Mouse (Mus musculus): Measurements from ENCODE around the gene Npas3. TPM values are rescaled to one million over a fixed set of nuclear protein-coding genes. Genes with fewer than 3 reads are reported as not detected.

Gene Npas3
- polyA plus RNA-seq, 1 experiment from 2014 or later = 4.5 TPM

GRCm38 (mm10) chr12:53630607-53631006, 382.1 kb downstream of the Npas3 start:
- Histone ChIP-seq H3K4me1 (ENCODE audit: control insufficient read depth, insufficient read depth, low read length) (no peaks in the 10 kb centered on the region), H3K4me3 (ENCODE audit: low read depth, low read length) (no peak overlapping the region), H3K27ac (ENCODE audit: low read length) (no peak overlapping the region), H3K9ac (replicated peaks; ENCODE audit: low read depth, low read length) (no peak overlapping the region), H3K27me3 (ENCODE audit: control insufficient read depth, insufficient read depth, low read length) (no peaks in the 10 kb centered on the region), H3K4me2 (replicated peaks; ENCODE audit: low read depth, low read length) (no peak overlapping the region), H3K36me3 (ENCODE audit: control insufficient read depth, insufficient read depth, low read length) (no peaks in the 10 kb centered on the region), H3K9me3 (ENCODE audit: control insufficient read depth, low read depth, low read length) (no peaks in the 10 kb centered on the region)
- ATAC-seq (ENCODE audit: insufficient number of reproducible peaks, insufficient read depth, low FRiP score, low read depth) = no peak
- WGBS = 32% methylated on average over 1 of the region's 1 CpGs

DNA sequence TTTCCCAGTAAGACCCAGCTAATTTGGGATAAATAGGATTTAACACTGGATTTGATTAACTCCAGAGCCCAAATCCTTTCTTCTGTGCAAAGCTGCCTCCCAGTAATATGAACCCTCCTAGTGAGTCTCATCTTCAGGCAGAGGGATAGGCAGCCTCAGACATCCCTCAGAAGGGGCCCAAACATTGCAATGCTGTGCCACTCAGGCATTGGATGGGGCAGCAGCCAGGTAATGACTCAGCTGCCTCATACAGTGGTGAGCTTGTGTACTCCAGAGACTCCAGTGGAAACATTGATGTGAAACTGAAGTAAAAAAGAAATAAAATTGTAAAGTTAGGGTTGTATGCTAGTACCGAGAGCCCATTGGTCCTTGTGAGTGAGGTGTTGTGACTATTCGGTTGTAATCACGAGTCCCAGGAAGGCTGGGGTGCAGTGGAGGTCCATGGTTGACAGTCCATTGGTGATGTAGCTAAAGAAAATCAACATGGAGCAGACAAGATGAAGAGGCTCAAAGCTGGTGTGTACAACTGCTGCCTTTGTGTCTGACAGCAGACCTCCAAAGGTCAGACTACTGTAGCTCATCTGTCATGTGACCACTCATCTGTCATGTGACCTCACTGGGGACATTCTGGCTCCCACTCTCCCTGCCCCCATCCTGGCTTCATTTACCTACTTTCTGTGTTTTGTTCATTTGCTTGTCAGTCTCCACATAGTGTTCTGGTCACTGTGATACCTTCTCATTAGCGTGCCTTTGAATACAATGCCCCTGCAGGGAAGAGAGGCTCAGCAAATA, 383.0 kb downstream of the Npas3 start:
- ATAC-seq (ENCODE audit: insufficient number of reproducible peaks, insufficient read depth, low FRiP score, low read depth) = no peak
- H3K4me2 ChIP-seq (replicated peaks; ENCODE audit: low read depth, low read length) = no peak overlapping the region
- WGBS = 86% methylated on average over 4 of the region's 4 CpGs
- H3K27ac ChIP-seq (ENCODE audit: low read length) = no peak overlapping the region
- no peaks in the 10 kb centered on the region for H3K9me3 ChIP-seq (ENCODE audit: control insufficient read depth, low read depth, low read length)
- H3K4me3 ChIP-seq (ENCODE audit: low read depth, low read length) = no peak overlapping the region
- no peaks in the 10 kb centered on the region for H3K4me1 ChIP-seq (ENCODE audit: control insufficient read depth, insufficient read depth, low read length)
- H3K9ac ChIP-seq (replicated peaks; ENCODE audit: low read depth, low read length) = no peak overlapping the region
- no peaks in the 10 kb centered on the region for H3K36me3 ChIP-seq (ENCODE audit: control insufficient read depth, insufficient read depth, low read length)
- H3K27me3 ChIP-seq (ENCODE audit: control insufficient read depth, insufficient read depth, low read length) = no peaks in the 10 kb centered on the region

GRCm38 (mm10) chr12:53638571-53638970, 390.1 kb downstream of the Npas3 start:
- Histone ChIP-seq H3K9me3 (ENCODE audit: control insufficient read depth, low read depth, low read length) (no peaks in the 10 kb centered on the region), H3K36me3 (ENCODE audit: control insufficient read depth, insufficient read depth, low read length) (no peaks in the 10 kb centered on the region), H3K4me1 (ENCODE audit: control insufficient read depth, insufficient read depth, low read length) (no peaks in the 10 kb centered on the region), H3K4me2 (replicated peaks; ENCODE audit: low read depth, low read length) (no peak overlapping the region), H3K4me3 (ENCODE audit: low read depth, low read length) (no peak overlapping the region), H3K27me3 (ENCODE audit: control insufficient read depth, insufficient read depth, low read length) (no peaks in the 10 kb centered on the region), H3K27ac (ENCODE audit: low read length) (no peak overlapping the region), H3K9ac (replicated peaks; ENCODE audit: low read depth, low read length) (no peak overlapping the region)
- ATAC-seq (ENCODE audit: insufficient number of reproducible peaks, insufficient read depth, low FRiP score, low read depth) = no peak

DNA sequence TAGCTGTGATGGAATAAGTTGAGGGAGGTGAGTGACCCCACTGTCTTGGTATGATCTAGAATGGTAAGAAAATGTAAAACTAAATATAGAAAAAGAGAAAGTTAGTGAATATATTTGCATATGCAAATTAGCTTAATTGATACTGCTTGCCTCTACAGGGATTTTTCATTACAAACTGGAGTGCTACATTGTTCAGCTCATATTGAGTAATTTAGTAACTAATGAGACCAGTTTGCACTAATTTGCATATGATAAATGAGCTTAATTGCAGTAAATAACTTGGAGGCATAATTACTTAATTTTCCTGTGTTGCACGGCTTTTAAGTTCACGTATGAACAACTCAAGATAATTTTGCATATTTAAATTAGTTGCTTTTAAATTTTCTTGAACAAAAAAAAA, 398.8 kb downstream of the Npas3 start:
- H3K9ac ChIP-seq (replicated peaks; ENCODE audit: low read depth, low read length) = no peak overlapping the region
- no peaks in the 10 kb centered on the region for H3K27me3 ChIP-seq (ENCODE audit: control insufficient read depth, insufficient read depth, low read length)
- ATAC-seq (ENCODE audit: insufficient number of reproducible peaks, insufficient read depth, low FRiP score, low read depth) = no peak
- H3K27ac ChIP-seq (ENCODE audit: low read length) = no peak overlapping the region
- H3K9me3 ChIP-seq (ENCODE audit: control insufficient read depth, low read depth, low read length) = no peaks in the 10 kb centered on the region
- 89% methylated on average over 2 of the region's 2 CpGs for WGBS
- H3K4me1 ChIP-seq (ENCODE audit: control insufficient read depth, insufficient read depth, low read length) = no peaks in the 10 kb centered on the region
- no peak overlapping the region for H3K4me3 ChIP-seq (ENCODE audit: low read depth, low read length)
- H3K4me2 ChIP-seq (replicated peaks; ENCODE audit: low read depth, low read length) = no peak overlapping the region
- H3K36me3 ChIP-seq (ENCODE audit: control insufficient read depth, insufficient read depth, low read length) = no peaks in the 10 kb centered on the region

- no peak overlapping the region for H3K9ac ChIP-seq (replicated peaks; ENCODE audit: low read depth, low read length)
- no peak for ATAC-seq (ENCODE audit: insufficient number of reproducible peaks, insufficient read depth, low FRiP score, low read depth)
- 91% methylated on average over 6 of the region's 6 CpGs for WGBS
- H3K27ac ChIP-seq (ENCODE audit: low read length) = no peak overlapping the region
- H3K27me3 ChIP-seq (ENCODE audit: control insufficient read depth, insufficient read depth, low read length) = no peaks in the 10 kb centered on the region
- no peaks in the 10 kb centered on the region for H3K9me3 ChIP-seq (ENCODE audit: control insufficient read depth, low read depth, low read length)
- H3K4me2 ChIP-seq (replicated peaks; ENCODE audit: low read depth, low read length) = no peak overlapping the region
- H3K36me3 ChIP-seq (ENCODE audit: control insufficient read depth, insufficient read depth, low read length) = no peaks in the 10 kb centered on the region
- H3K4me1 ChIP-seq (ENCODE audit: control insufficient read depth, insufficient read depth, low read length) = no peaks in the 10 kb centered on the region
- no peak overlapping the region for H3K4me3 ChIP-seq (ENCODE audit: low read depth, low read length)
These were observed 407.8 kb downstream of the Npas3 start for GRCm38 (mm10) chr12:53656301-53656700.

DNA sequence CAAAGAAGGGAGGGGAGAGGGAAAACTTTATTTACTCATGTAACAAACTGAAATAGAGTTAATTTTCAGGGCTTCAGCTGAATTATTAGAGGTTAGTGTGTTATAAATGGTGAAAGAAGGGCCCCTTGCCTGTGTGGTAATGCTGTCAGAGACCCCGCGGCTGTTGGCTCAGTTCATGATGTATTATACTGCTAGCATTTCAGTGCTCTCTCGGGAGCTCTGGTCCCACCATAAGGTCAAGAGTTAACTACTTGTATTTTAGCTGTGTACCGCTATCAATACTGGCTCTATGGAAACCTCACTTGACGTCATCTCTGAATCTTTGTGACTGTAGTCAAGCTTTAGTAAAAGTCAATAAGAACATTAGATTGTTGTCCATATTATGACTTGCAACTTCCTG, 415.6 kb downstream of the Npas3 start:
- H3K4me3 ChIP-seq (ENCODE audit: low read depth, low read length) = no peak overlapping the region
- H3K36me3 ChIP-seq (ENCODE audit: control insufficient read depth, insufficient read depth, low read length) = no peaks in the 10 kb centered on the region
- no peaks in the 10 kb centered on the region for H3K9me3 ChIP-seq (ENCODE audit: control insufficient read depth, low read depth, low read length)
- no peak overlapping the region for H3K9ac ChIP-seq (replicated peaks; ENCODE audit: low read depth, low read length)
- H3K4me1 ChIP-seq (ENCODE audit: control insufficient read depth, insufficient read depth, low read length) = no peaks in the 10 kb centered on the region
- H3K27ac ChIP-seq (ENCODE audit: low read length) = no peak overlapping the region
- H3K27me3 ChIP-seq (ENCODE audit: control insufficient read depth, insufficient read depth, low read length) = no peaks in the 10 kb centered on the region
- no peak for ATAC-seq (ENCODE audit: insufficient number of reproducible peaks, insufficient read depth, low FRiP score, low read depth)
- WGBS = 26% methylated on average over 5 of the region's 5 CpGs
- no peak overlapping the region for H3K4me2 ChIP-seq (replicated peaks; ENCODE audit: low read depth, low read length)

DNA sequence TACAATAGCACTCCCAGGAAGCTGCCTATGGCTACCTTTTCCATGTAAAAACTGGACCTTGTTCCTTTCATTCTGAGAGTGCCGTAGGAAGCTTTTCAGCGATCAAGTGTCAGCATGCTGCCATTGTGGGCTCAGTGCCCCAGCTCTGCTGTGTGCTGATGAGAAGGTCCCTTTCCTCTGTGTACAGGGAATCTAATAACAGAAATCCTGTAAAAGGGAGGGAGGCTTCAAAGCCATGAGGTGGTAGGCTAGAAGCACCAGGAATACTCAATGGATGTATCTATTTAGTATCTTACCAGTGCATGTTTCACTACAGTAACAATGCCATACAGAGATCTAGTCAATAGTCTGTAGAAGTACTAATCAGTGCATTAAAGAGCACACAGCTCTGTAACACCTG, 423.4 kb downstream of the Npas3 start:
- Histone ChIP-seq H3K4me2 (replicated peaks; ENCODE audit: low read depth, low read length) (no peak overlapping the region), H3K4me3 (ENCODE audit: low read depth, low read length) (no peak overlapping the region), H3K36me3 (ENCODE audit: control insufficient read depth, insufficient read depth, low read length) (no peaks in the 10 kb centered on the region), H3K27ac (ENCODE audit: low read length) (no peak overlapping the region), H3K9me3 (ENCODE audit: control insufficient read depth, low read depth, low read length) (no peaks in the 10 kb centered on the region), H3K9ac (replicated peaks; ENCODE audit: low read depth, low read length) (no peak overlapping the region), H3K4me1 (ENCODE audit: control insufficient read depth, insufficient read depth, low read length) (no peaks in the 10 kb centered on the region), H3K27me3 (ENCODE audit: control insufficient read depth, insufficient read depth, low read length) (no peaks in the 10 kb centered on the region)
- WGBS = 93% methylated on average over 2 of the region's 2 CpGs
- no peak for ATAC-seq (ENCODE audit: insufficient number of reproducible peaks, insufficient read depth, low FRiP score, low read depth)

GRCm38 (mm10) chr12:53677091-53677630, 428.7 kb downstream of the Npas3 start:
- ATAC-seq (ENCODE audit: insufficient number of reproducible peaks, insufficient read depth, low FRiP score, low read depth) = no peak
- Histone ChIP-seq H3K27me3 (ENCODE audit: control insufficient read depth, insufficient read depth, low read length) (no peaks in the 10 kb centered on the region), H3K9ac (replicated peaks; ENCODE audit: low read depth, low read length) (no peak overlapping the region), H3K27ac (ENCODE audit: low read length) (no peak overlapping the region), H3K36me3 (ENCODE audit: control insufficient read depth, insufficient read depth, low read length) (no peaks in the 10 kb centered on the region), H3K4me3 (ENCODE audit: low read depth, low read length) (no peak overlapping the region), H3K4me1 (ENCODE audit: control insufficient read depth, insufficient read depth, low read length) (no peaks in the 10 kb centered on the region), H3K4me2 (replicated peaks; ENCODE audit: low read depth, low read length) (no peak overlapping the region), H3K9me3 (ENCODE audit: control insufficient read depth, low read depth, low read length) (no peaks in the 10 kb centered on the region)
- WGBS = 49% methylated on average over 3 of the region's 3 CpGs

GRCm38 (mm10) chr12:53678166-53678565, 429.7 kb downstream of the Npas3 start:
- Histone ChIP-seq H3K4me1 (ENCODE audit: control insufficient read depth, insufficient read depth, low read length) (no peaks in the 10 kb centered on the region), H3K9ac (replicated peaks; ENCODE audit: low read depth, low read length) (no peak overlapping the region), H3K4me2 (replicated peaks; ENCODE audit: low read depth, low read length) (no peak overlapping the region), H3K36me3 (ENCODE audit: control insufficient read depth, insufficient read depth, low read length) (no peaks in the 10 kb centered on the region), H3K9me3 (ENCODE audit: control insufficient read depth, low read depth, low read length) (no peaks in the 10 kb centered on the region), H3K4me3 (ENCODE audit: low read depth, low read length) (no peak overlapping the region), H3K27ac (ENCODE audit: low read length) (no peak overlapping the region), H3K27me3 (ENCODE audit: control insufficient read depth, insufficient read depth, low read length) (no peaks in the 10 kb centered on the region)
- no peak for ATAC-seq (ENCODE audit: insufficient number of reproducible peaks, insufficient read depth, low FRiP score, low read depth)
- 68% methylated on average over 3 of the region's 3 CpGs for WGBS

Data from stomach, embryonic 14.5 days (tissue).